Mouse (Mus musculus): ENCODE measurements around the gene Tmprss6. TPM values are rescaled to one million over a fixed set of nuclear protein-coding genes. Genes with fewer than 3 reads are reported as not detected.

The Tmprss6 gene
- polyA plus RNA-seq (2012; rRNA removed): 0.04 and 0.13 TPM in 2 replicates

DNA sequence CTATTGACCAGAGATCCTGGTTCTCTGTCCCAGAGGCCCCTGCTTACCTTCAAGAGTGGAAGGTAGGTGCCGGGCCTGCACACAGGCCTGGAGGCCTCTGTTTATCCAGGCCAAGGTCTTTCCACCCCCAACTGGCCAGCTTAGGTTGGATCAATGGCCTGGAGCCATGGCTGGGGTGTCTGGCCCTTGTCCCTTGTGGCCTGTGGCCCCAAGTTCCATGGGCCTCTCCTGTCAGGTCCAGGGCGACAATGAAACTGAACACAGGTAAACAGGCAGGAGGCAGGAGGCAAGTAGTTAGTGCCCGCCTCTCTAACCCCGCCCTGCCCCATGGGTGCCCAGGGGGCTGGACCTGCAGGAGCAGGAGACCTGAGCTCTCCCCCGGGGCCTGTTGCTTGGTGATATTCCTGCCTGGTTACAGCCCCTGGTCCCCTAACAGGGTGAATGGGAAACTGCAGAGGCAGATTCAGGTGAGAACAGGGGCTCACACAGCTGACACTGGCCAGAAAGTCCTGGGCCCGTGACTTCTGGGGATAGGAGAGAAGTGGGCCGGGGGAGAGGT, at the start of gene Tmprss6:
TSS of gene Tmprss6 (minus strand) at position 256 of the 559 bp plus-strand sequence.

DNA sequence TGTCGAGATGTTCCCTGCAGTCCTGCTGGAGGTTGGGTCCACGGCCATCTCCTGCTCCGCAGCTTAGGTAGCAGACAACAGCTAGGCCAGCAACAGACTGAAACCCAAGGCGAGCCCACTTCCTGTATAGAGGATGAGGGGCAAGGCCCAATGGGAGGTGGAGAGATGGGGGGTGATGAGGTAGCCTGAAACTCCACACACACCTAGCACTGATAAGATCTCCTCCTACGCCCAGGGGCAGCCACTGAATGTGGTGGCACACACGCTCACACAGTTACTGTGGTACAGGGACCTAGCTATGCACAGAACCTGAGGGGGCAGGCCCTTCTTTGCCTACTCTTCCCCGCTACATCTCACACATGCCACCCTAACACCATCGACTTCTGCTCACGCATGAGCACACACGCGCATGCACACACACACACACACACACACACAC, 26.6 kb upstream of the Tmprss6 start, which contains the start of gene Il2rb:
TSS of gene Il2rb (minus strand) at position 304 of the 439 bp plus-strand sequence.

DNA sequence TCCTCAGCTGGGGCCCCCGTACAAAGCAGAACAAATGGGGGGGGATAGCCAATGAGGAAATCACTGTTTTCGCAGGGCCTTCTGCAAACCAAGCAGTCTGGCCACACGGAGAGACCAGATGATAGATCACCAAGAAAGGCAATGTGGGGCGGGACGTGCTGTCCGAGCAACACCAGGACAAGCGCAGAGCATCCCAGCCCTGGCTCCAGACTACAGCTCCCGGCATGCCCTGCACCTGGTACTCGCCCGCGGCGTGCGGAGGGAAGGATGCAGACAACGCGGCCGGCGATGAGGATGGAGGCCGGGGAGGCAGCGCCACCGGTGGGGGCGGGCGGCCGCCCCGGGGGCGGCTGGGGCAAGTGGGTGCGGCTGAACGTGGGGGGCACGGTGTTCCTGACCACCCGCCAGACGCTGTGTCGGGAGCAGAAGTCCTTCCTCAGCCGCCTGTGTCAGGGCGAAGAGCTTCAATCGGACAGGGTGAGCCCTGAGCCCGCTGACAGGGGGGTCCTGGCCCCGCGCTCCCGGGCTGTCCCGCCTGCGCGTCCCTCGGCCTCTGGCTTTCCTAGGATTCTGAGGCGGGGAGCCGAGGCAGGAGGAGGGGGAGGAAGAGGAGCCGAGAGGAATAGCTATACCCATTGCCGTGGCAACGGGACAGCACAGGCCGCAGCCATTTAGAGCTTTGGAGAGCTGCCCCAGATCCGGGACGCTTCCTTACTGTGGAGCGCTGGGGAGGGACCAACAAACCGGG, 39.9 kb downstream of the Tmprss6 start, which contains the start of gene Kctd17:
TSS of gene Kctd17 (plus strand) at position 174 of the 748 bp plus-strand sequence.

DNA sequence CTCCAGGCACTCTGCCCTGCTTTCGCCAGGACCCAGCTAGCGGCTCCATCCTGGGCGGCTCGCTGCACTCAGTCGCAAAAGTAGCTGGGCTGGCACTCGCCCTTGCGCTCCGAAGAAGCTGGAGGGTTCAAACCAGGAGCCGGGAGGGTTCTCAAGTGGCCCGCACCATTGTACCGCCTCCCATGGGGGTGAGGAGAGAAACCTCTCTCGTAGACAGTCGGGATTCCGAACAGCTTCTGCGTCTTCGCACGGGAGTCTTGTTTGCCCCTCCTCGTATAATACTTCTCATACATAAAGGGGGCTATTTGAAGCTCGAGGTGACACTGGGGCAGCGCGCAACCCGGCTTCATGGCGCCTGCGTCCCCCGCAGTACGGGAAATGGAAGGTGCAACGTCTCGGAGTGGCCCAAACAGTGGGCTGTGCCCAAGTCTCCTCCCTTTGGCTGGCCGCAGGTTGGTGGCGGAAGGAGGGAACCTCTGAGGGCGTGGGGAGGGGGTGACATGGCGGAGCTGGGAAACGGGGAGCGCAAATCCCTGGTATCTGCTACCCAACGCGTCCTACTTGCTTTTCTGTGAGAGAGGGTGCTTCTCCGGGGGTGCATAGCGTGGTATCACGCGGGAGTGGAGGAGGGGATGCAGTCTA, 62.0 kb downstream of the Tmprss6 start, which contains the start of gene Mpst:
TSS of gene Mpst (plus strand) at position 124 of the 642 bp plus-strand sequence.

DNA sequence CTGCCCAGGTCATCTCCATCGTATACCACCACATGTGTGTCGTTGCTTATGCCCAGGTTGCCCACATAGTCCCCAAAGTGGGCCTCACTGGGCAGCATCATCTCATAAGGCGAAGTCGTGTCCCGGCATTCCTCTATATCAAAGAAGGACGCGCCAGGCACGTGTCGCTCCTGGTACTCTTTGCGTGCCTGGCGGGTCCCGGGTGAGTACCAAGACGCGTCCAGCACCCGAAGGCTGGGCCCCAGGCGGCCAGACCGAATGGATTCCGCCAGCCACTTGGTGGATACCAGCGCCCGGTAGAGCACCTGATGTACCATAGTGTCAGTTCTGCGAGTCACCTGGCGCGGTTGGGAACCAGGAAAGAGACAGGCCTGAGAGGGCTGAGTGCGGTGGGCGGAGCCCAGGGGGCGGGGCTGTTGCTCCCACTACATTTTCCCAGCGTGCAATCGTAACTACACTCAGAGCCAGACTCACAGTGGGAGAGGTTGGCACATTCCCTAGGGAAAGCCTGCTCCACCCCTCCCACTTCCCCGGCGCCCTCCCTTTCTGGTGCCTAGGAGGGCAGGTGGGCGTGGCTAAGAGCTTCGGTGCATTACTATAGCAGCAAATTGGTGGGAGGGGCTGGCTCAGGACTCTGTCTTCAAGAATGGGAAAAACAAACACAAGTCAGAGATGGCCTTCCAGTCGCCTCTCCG, 62.8 kb downstream of the Tmprss6 start, which contains the start of gene Tst:
TSS of gene Tst (minus strand) at position 391 of the 695 bp plus-strand sequence.

DNA sequence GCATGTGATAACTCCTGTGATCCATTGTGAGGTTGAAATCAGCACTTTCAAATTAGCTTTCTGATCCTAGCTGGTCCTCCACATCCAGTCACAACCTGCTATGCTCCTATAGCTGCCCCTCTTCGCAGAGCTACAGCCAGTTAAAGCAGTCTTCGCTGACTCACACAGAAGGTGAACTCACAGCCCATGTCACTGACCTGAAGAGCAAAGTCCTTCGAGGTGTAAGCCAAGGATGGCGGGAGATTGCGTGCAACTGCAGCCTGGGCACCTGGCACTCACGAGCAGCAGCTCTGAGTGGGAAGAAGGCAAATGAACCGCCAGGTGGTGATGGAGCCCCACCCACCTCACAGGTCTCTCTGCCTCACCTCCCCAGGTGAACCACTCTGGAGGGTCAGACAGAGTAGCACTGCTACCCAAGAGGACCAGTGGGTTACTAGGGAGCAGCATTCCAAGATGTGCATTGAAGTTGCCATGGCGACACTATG, 72.9 kb downstream of the Tmprss6 start, which contains the start of gene Tex33:
TSS of gene Tex33 (minus strand) at position 435 of the 485 bp plus-strand sequence.

Other genes with a start within 250 kb of the Tmprss6 start
- 0.67 and 1.1 TPM in 2 replicates for gene Ncf4, start 223.8 kb downstream of the Tmprss6 start, polyA plus RNA-seq (2012; rRNA removed)
- gene Csf2rb2, start 162.9 kb downstream of the Tmprss6 start, polyA plus RNA-seq (2012; rRNA removed): 0.47 and 0.49 TPM in 2 replicates
- gene Csf2rb, start 142.9 kb downstream of the Tmprss6 start, polyA plus RNA-seq (2012; rRNA removed): 0.49 and 0.58 TPM in 2 replicates
- 0.05 and 0.14 TPM in 2 replicates for gene Tex33, start 72.7 kb downstream of the Tmprss6 start, polyA plus RNA-seq (2012; rRNA removed)
- 25.6 and 30.7 TPM in 2 replicates for gene Tst, start 62.7 kb downstream of the Tmprss6 start, polyA plus RNA-seq (2012; rRNA removed)
- gene Mpst, start 62.2 kb downstream of the Tmprss6 start, polyA plus RNA-seq (2012; rRNA removed): 93.0 and 95.7 TPM in 2 replicates
- 260 and 297 TPM in 2 replicates for gene Kctd17, start 40.1 kb downstream of the Tmprss6 start, polyA plus RNA-seq (2012; rRNA removed)
- 0.11 and 0.17 TPM in 2 replicates for gene Il2rb, start 26.6 kb upstream of the Tmprss6 start, polyA plus RNA-seq (2012; rRNA removed)
- 13.1 and 15.5 TPM in 2 replicates for gene C1qtnf6, start 62.8 kb upstream of the Tmprss6 start, polyA plus RNA-seq (2012; rRNA removed)
- gene Sstr3, start 76.1 kb upstream of the Tmprss6 start, polyA plus RNA-seq (2012; rRNA removed): 1.1 and 2.5 TPM in 2 replicates
- gene Rac2, start 104.1 kb upstream of the Tmprss6 start, polyA plus RNA-seq (2012; rRNA removed): 4.2 and 6.3 TPM in 2 replicates
- gene Cyth4, start 128.4 kb upstream of the Tmprss6 start, polyA plus RNA-seq (2012; rRNA removed): 3.4 and 4.3 TPM in 2 replicates

Measured in central nervous system, embryonic 18 days (tissue).